Mouse (Mus musculus) heart, postnatal 0 days (tissue): ENCODE measurements at regions not wholly inside any gene's neighbourhood (a gene's known extent, or its start where the extent isn't known, plus 50 kb on each side); places are given as distances from the start of the nearest gene placed in this dataset.

Experiments
- CTCF ChIP-seq: IDR thresholded peaks from 2 replicates; pipeline ENCODE4 v1.5.1; 2016; ENCODE audit warnings: antibody characterized with exemption, control low read depth, low read depth
- EP300 ChIP-seq: IDR thresholded peaks from 2 replicates; pipeline ENCODE4 v1.6.1; 2016; ENCODE audit warnings: antibody characterized with exemption, low read depth

DNA sequence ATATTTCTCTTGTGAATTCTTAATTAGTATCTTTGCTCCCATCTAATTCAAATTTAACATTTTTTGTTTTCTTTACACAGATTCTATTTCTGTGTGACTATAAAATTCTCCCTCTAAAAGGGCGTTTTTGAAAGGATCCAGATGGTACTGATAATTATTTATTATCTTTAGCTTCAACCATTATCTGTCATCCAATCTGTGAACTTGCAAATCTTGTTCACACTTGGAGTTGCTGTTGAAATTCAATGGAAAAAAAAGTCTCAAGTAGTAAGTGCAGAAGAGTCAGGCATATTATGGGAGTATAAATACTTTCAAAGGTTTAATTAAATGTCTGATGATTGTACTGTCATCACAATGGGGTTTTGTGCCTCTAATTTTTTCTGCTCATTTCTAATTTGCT is 272.6 kb downstream of the Jrkl start:
- TF ChIP-seq EP300 (no peak), CTCF (no peak)
